Mouse (Mus musculus) forebrain, embryonic 16.5 days (tissue): ENCODE measurements around the gene Zyg11a. TPM values are rescaled to one million over a fixed set of nuclear protein-coding genes. Genes with fewer than 3 reads are reported as not detected.

ENCODE experiments used
- ATAC-seq: fragments of 200-750 bp; cut with Nextera tagmentation; 2 replicates; pipeline ENCODE4 v1.8.0; 2017; ENCODE audit warnings: mild to moderate bottlenecking, moderate library complexity
- H3K27ac ChIP-seq: fragments of 300-500 bp; sonication (generic); 2 replicates; pipeline ENCODE4 v1.5.1; 2014; ENCODE audit warnings: low read length, control low read depth
- H3K27me3 ChIP-seq: fragments of 300-500 bp; sonication (generic); replicated peaks from 2 replicates; pipeline ENCODE4 v1.6.1; 2014; ENCODE audit warnings: low read length; ENCODE audit not compliant: control insufficient read depth, insufficient read depth
- H3K36me3 ChIP-seq: fragments of 300-500 bp; sonication (generic); 2 replicates; pipeline ENCODE4 v1.6.1; 2014; ENCODE audit not compliant: control insufficient read depth, insufficient read depth
- H3K4me1 ChIP-seq: fragments of 300-500 bp; sonication (generic); replicated peaks from 2 replicates; pipeline ENCODE4 v1.6.1; 2014; ENCODE audit warnings: low read length; ENCODE audit not compliant: control insufficient read depth, insufficient read depth
- H3K4me2 ChIP-seq: fragments of 300-500 bp; sonication (generic); 2 replicates; pipeline ENCODE4 v1.6.1; 2014; ENCODE audit warnings: mild to moderate bottlenecking, low read length, control low read depth
- H3K4me3 ChIP-seq: fragments of 300-500 bp; sonication (generic); replicated peaks from 2 replicates; pipeline ENCODE4 v1.5.1; 2014; ENCODE audit warnings: mild to moderate bottlenecking, low read length, control low read depth
- H3K9ac ChIP-seq: fragments of 300-500 bp; sonication (generic); replicated peaks from 2 replicates; pipeline ENCODE4 v1.6.1; 2014; ENCODE audit warnings: low read depth, low read length, control low read depth
- H3K9me3 ChIP-seq: fragments of 300-500 bp; sonication (generic); 2 replicates; pipeline ENCODE4 v1.6.1; 2016; ENCODE audit warnings: low read length; ENCODE audit not compliant: control insufficient read depth
- WGBS: fragments of 180-500 bp; shearing (Covaris S2); extraction: QIAGEN DNeasy Blood & Tissue Kit; methylation state at CpG from one replicate; pipeline ENCODE4 v1.1.7; 2014; 5-methylcytosine and 5-hydroxymethylcytosine counted together
- polyA plus RNA-seq: library from polyadenylated mRNA; unstranded; fragments of >200 nt; fragmentation: Nextera tagmentation; extraction: Ambion mirVana; gene quantifications from 2 replicates; pipeline ENCODE4 v1.2.1, GENCODE M21; 2015

Zyg11a gene
- not detected in 2 replicates for polyA plus RNA-seq

GRCm38 (mm10) chr4:108217332-108218179 is at the start of gene Zyg11a:
Gene Zyg11a, minus strand, starts transcription at chr4:108218048.
- Histone ChIP-seq H3K4me3 (peak within 1 kb of the TSS; percentile 36), H3K4me2 (peak within 1 kb of the TSS; percentile 43), H3K27me3 (peaks cover 32% of the 10 kb centered on the region), H3K27ac (no peak within 1 kb of the TSS), H3K36me3 (no peaks in the 10 kb centered on the region), H3K9ac (no peak within 1 kb of the TSS), H3K4me1 (0 out of 2 replicates have a peak, but pooled peaks cover 4% of the 10 kb centered on the region), H3K9me3 (no peaks in the 10 kb centered on the region)
- ATAC-seq: no peak
- WGBS: 1% methylated on average over 75 of the region's 107 CpGs

- no peak overlapping the region for H3K27ac ChIP-seq
- H3K9ac ChIP-seq: no peak overlapping the region
- no peak overlapping the region for H3K4me2 ChIP-seq
- H3K27me3 ChIP-seq: no peaks in the 10 kb centered on the region
- no peak for ATAC-seq
- no peak overlapping the region for H3K4me3 ChIP-seq
- 94% methylated on average over 7 of the region's 7 CpGs for WGBS
- H3K36me3 ChIP-seq: peaks cover 27% of the 10 kb centered on the region
- H3K9me3 ChIP-seq: no peaks in the 10 kb centered on the region
- no peaks in the 10 kb centered on the region for H3K4me1 ChIP-seq
Observed at GRCm38 (mm10) chr4:108265774-108266173, 47.9 kb upstream of the Zyg11a start.

- no peak for ATAC-seq
- no peaks in the 10 kb centered on the region for H3K9me3 ChIP-seq
- no peaks in the 10 kb centered on the region for H3K4me1 ChIP-seq
- no peak overlapping the region for H3K4me3 ChIP-seq
- H3K27me3 ChIP-seq: no peaks in the 10 kb centered on the region
- peaks cover 49% of the 10 kb centered on the region for H3K36me3 ChIP-seq
- H3K4me2 ChIP-seq: no peak overlapping the region
- no peak overlapping the region for H3K27ac ChIP-seq
- H3K9ac ChIP-seq: no peak overlapping the region
- WGBS: 89% methylated on average over 6 of the region's 6 CpGs
Observed at GRCm38 (mm10) chr4:108253317-108253716, 35.5 kb upstream of the Zyg11a start.

GRCm38 (mm10) chr4:108250501-108250900 is 32.7 kb upstream of the Zyg11a start:
- H3K4me2 ChIP-seq: no peak overlapping the region
- WGBS: 98% methylated on average over 9 of the region's 9 CpGs
- no peaks in the 10 kb centered on the region for H3K9me3 ChIP-seq
- H3K27me3 ChIP-seq: no peaks in the 10 kb centered on the region
- H3K4me1 ChIP-seq: no peaks in the 10 kb centered on the region
- no peak overlapping the region for H3K27ac ChIP-seq
- H3K4me3 ChIP-seq: no peak overlapping the region
- ATAC-seq: no peak
- H3K9ac ChIP-seq: no peak overlapping the region
- H3K36me3 ChIP-seq: peaks cover 40% of the 10 kb centered on the region

GRCm38 (mm10) chr4:108249314-108249713 is 31.5 kb upstream of the Zyg11a start:
- no peak overlapping the region for H3K4me2 ChIP-seq
- no peaks in the 10 kb centered on the region for H3K4me1 ChIP-seq
- peaks cover 44% of the 10 kb centered on the region for H3K36me3 ChIP-seq
- no peak overlapping the region for H3K9ac ChIP-seq
- no peaks in the 10 kb centered on the region for H3K27me3 ChIP-seq
- H3K27ac ChIP-seq: no peak overlapping the region
- no peaks in the 10 kb centered on the region for H3K9me3 ChIP-seq
- no peak for ATAC-seq
- WGBS: 92% methylated on average over 3 of the region's 3 CpGs
- no peak overlapping the region for H3K4me3 ChIP-seq

- Histone ChIP-seq H3K36me3 (peaks cover 37% of the 10 kb centered on the region), H3K9me3 (no peaks in the 10 kb centered on the region), H3K27ac (no peak overlapping the region), H3K4me3 (no peak overlapping the region), H3K9ac (no peak overlapping the region), H3K27me3 (no peaks in the 10 kb centered on the region), H3K4me2 (no peak overlapping the region), H3K4me1 (no peaks in the 10 kb centered on the region)
- ATAC-seq: no peak
- WGBS: 94% methylated on average over 3 of the region's 3 CpGs
Observed at GRCm38 (mm10) chr4:108233654-108234053, 15.8 kb upstream of the Zyg11a start.

- Histone ChIP-seq H3K9me3 (no peaks in the 10 kb centered on the region), H3K4me3 (no peak overlapping the region), H3K27ac (no peak overlapping the region), H3K4me2 (no peak overlapping the region), H3K36me3 (no peaks in the 10 kb centered on the region), H3K9ac (no peak overlapping the region), H3K4me1 (no peaks in the 10 kb centered on the region), H3K27me3 (no peaks in the 10 kb centered on the region)
- 51% methylated on average over 3 of the region's 3 CpGs for WGBS
- ATAC-seq: no peak
Observed at GRCm38 (mm10) chr4:108225341-108225872, 7.6 kb upstream of the Zyg11a start.

- 0 out of 2 replicates have a peak, but pooled peaks cover 4% of the 10 kb centered on the region for H3K4me1 ChIP-seq
- H3K9me3 ChIP-seq: no peaks in the 10 kb centered on the region
- no peak overlapping the region for H3K4me3 ChIP-seq
- H3K36me3 ChIP-seq: no peaks in the 10 kb centered on the region
- no peak for ATAC-seq
- H3K27me3 ChIP-seq: peaks cover 16% of the 10 kb centered on the region
- H3K9ac ChIP-seq: no peak overlapping the region
- H3K4me2 ChIP-seq: no peak overlapping the region
- no peak overlapping the region for H3K27ac ChIP-seq
- WGBS: 80% methylated on average over 5 of the region's 5 CpGs
Observed at GRCm38 (mm10) chr4:108222507-108222906, 4.7 kb upstream of the Zyg11a start.

GRCm38 (mm10) chr4:108219019-108219418 is 1.2 kb upstream of the Zyg11a start:
- Histone ChIP-seq H3K27me3 (peaks cover 32% of the 10 kb centered on the region), H3K36me3 (no peaks in the 10 kb centered on the region), H3K4me2 (0 out of 2 replicates have a peak overlapping the region, but pooled peaks have one; percentile 13), H3K27ac (no peak overlapping the region), H3K9ac (no peak overlapping the region), H3K9me3 (no peaks in the 10 kb centered on the region), H3K4me1 (0 out of 2 replicates have a peak, but pooled peaks cover 4% of the 10 kb centered on the region), H3K4me3 (no peak overlapping the region)
- 10% methylated on average over 9 of the region's 9 CpGs for WGBS
- ATAC-seq: no peak
